In genomic region chr3:156628594-156628993, GRCm38 (mm10) we compare ENCODE assay signal across 21 mouse cellular contexts.
A peak's percentile ranks its signal among the peaks of the same experiment; 100 is the strongest.
DNase-seq lines count a peak whose midpoint lies in the region; ATAC-seq lines count a peak whose summit lies in the region.
"Had no signal": no experiment of that assay in that cellular context is flagged by ENCODE, and none has a peak within 500 bp of the region (broad histone marks: within the 10 kb centered on the region; RNA-seq: fewer than 3 reads in every experiment).

No protein-coding gene starts in this region.

- DNase-seq in embryonic facial prominence, embryonic 11.5 days (ENCODE audit: low spot score): peak; percentile 18
- DNase-seq in embryonic facial prominence, embryonic 10.5 days (ENCODE audit: low spot score): no peak
- peak; percentile 19 for DNase-seq in midbrain, embryonic 14.5 days
- DNase-seq in Muller cell, postnatal 12 days (ENCODE audit: inconsistent ontology term): peak; percentile 41
- peak; percentile 92 for DNase-seq in retina, postnatal 1 day
- DNase-seq in frontal cortex, postnatal 36 days (ENCODE audit: low spot score in 2 of 2): no peak
- DNase-seq: adrenal gland, postnatal 10 days; B cell, adult 2 months; cerebellum, adult 18-20 months; cerebellum, adult 9-11 months; cerebellum, postnatal 36 days; gastrocnemius, postnatal 10 days; heart, adult 2 months; heart, postnatal 14 days had no signal

- no peak for ATAC-seq in embryonic facial prominence, embryonic 11.5 days (replicated peaks; ENCODE audit: insufficient number of reproducible peaks, low FRiP score, low TSS enrichment, low read depth)
- peak; percentile 58; the same call in 1 of the 2 replicates for ATAC-seq in midbrain, embryonic 14.5 days (ENCODE audit: low FRiP score, low TSS enrichment)
- ATAC-seq in midbrain, embryonic 13.5 days: no peak
- ATAC-seq: CD4-positive, CD25-positive, alpha-beta regulatory T cell, adult 4 months; forebrain, embryonic 15.5 days; intestine, embryonic 16.5 days had no signal

- H3K4me1 ChIP-seq in embryonic facial prominence, embryonic 11.5 days (ENCODE audit: control insufficient read depth, insufficient read depth, low read length): no peaks in the 10 kb centered on the region
- H3K4me1 ChIP-seq in embryonic facial prominence, embryonic 10.5 days: 0 out of 2 replicates have a peak, but pooled peaks cover 11% of the 10 kb centered on the region
- H3K4me1 ChIP-seq in midbrain, embryonic 14.5 days (ENCODE audit: control insufficient read depth, insufficient read depth, low read length): no peaks in the 10 kb centered on the region; the same call in 1 of the 2 replicates
- peaks cover 13% of the 10 kb centered on the region; the same call in 1 of the 2 replicates for H3K4me1 ChIP-seq in midbrain, embryonic 13.5 days (replicated peaks)
- H3K4me1 ChIP-seq: heart, embryonic 15.5 days had no signal

- no peaks in the 10 kb centered on the region for H3K9me3 ChIP-seq in embryonic facial prominence, embryonic 11.5 days (replicated peaks; ENCODE audit: control insufficient read depth, low read length)
- H3K9me3 ChIP-seq in embryonic facial prominence, embryonic 10.5 days: no peaks in the 10 kb centered on the region
- no peaks in the 10 kb centered on the region for H3K9me3 ChIP-seq in midbrain, embryonic 14.5 days (ENCODE audit: control insufficient read depth, low read length)
- no peaks in the 10 kb centered on the region for H3K9me3 ChIP-seq in midbrain, embryonic 13.5 days
- H3K9me3 ChIP-seq: forebrain, embryonic 15.5 days; heart, embryonic 15.5 days had no signal

- no peaks in the 10 kb centered on the region for H3K36me3 ChIP-seq in embryonic facial prominence, embryonic 11.5 days (replicated peaks; ENCODE audit: control insufficient read depth, insufficient read depth, low read depth, low read length)
- H3K36me3 ChIP-seq in embryonic facial prominence, embryonic 10.5 days (replicated peaks): no peaks in the 10 kb centered on the region
- no peaks in the 10 kb centered on the region for H3K36me3 ChIP-seq in midbrain, embryonic 14.5 days (ENCODE audit: control insufficient read depth, insufficient read depth, low read length)
- no peaks in the 10 kb centered on the region for H3K36me3 ChIP-seq in midbrain, embryonic 13.5 days
- H3K36me3 ChIP-seq: forebrain, embryonic 15.5 days; G1E; heart, embryonic 15.5 days had no signal

- WGBS in embryonic facial prominence, embryonic 11.5 days: 50% methylated on average over 2 of the region's 2 CpGs
- WGBS in embryonic facial prominence, embryonic 10.5 days: 55% methylated on average over 2 of the region's 2 CpGs
- WGBS in midbrain, embryonic 14.5 days: 31% methylated on average over 2 of the region's 2 CpGs
- WGBS in midbrain, embryonic 13.5 days: 35% methylated on average over 2 of the region's 2 CpGs

- H3K4me3 ChIP-seq in embryonic facial prominence, embryonic 11.5 days (ENCODE audit: low read depth, low read length): no peak overlapping the region
- H3K4me3 ChIP-seq in embryonic facial prominence, embryonic 10.5 days: no peak overlapping the region
- H3K4me3 ChIP-seq in midbrain, embryonic 14.5 days (replicated peaks; ENCODE audit: low read depth, low read length): no peak overlapping the region
- H3K4me3 ChIP-seq in midbrain, embryonic 13.5 days (replicated peaks): no peak overlapping the region
- H3K4me3 ChIP-seq: forebrain, embryonic 15.5 days; heart, adult 2 months; heart, embryonic 15.5 days had no signal

- no peak overlapping the region for H3K27ac ChIP-seq in embryonic facial prominence, embryonic 11.5 days (replicated peaks; ENCODE audit: low read depth, low read length)
- H3K27ac ChIP-seq in embryonic facial prominence, embryonic 10.5 days (replicated peaks): no peak overlapping the region
- H3K27ac ChIP-seq in midbrain, embryonic 14.5 days (replicated peaks; ENCODE audit: low read depth, low read length): no peak overlapping the region
- no peak overlapping the region for H3K27ac ChIP-seq in midbrain, embryonic 13.5 days
- H3K27ac ChIP-seq: forebrain, embryonic 15.5 days; heart, adult 2 months; heart, embryonic 15.5 days had no signal

- H3K9ac ChIP-seq in embryonic facial prominence, embryonic 11.5 days (replicated peaks; ENCODE audit: low read length): no peak overlapping the region
- H3K9ac ChIP-seq in midbrain, embryonic 14.5 days (replicated peaks; ENCODE audit: low read length): no peak overlapping the region
- H3K9ac ChIP-seq in midbrain, embryonic 13.5 days (replicated peaks): no peak overlapping the region
- H3K9ac ChIP-seq: forebrain, embryonic 15.5 days; heart, embryonic 15.5 days had no signal

- no peaks in the 10 kb centered on the region for H3K27me3 ChIP-seq in embryonic facial prominence, embryonic 11.5 days (ENCODE audit: control insufficient read depth, insufficient read depth, low read length)
- no peaks in the 10 kb centered on the region for H3K27me3 ChIP-seq in embryonic facial prominence, embryonic 10.5 days (replicated peaks; ENCODE audit: low read depth, poor library complexity, severe bottlenecking)
- H3K27me3 ChIP-seq in midbrain, embryonic 14.5 days (ENCODE audit: control insufficient read depth, insufficient read depth, low read length): no peaks in the 10 kb centered on the region
- H3K27me3 ChIP-seq in midbrain, embryonic 13.5 days: no peaks in the 10 kb centered on the region
- H3K27me3 ChIP-seq: forebrain, embryonic 15.5 days; heart, embryonic 15.5 days had no signal

- H3K4me2 ChIP-seq in embryonic facial prominence, embryonic 11.5 days (ENCODE audit: low read depth, low read length): no peak overlapping the region
- H3K4me2 ChIP-seq in midbrain, embryonic 14.5 days (ENCODE audit: low read length): no peak overlapping the region
- no peak overlapping the region for H3K4me2 ChIP-seq in midbrain, embryonic 13.5 days (replicated peaks)
- H3K4me2 ChIP-seq: forebrain, embryonic 15.5 days; heart, embryonic 11.5 days; heart, embryonic 15.5 days had no signal

Comparison
In these comparisons a context has a peak if more than half of its experiments do, and no peak if none do; other contexts are left out.
1. DNase-seq: peak in embryonic facial prominence, embryonic 11.5 days (single experiment), midbrain, embryonic 14.5 days (single experiment), Muller cell, postnatal 12 days (single experiment) and retina, postnatal 1 day (single experiment); none in embryonic facial prominence, embryonic 10.5 days (single experiment) and frontal cortex, postnatal 36 days (0 of 2).